Mouse (Mus musculus) frontal cortex, adult 2 months (tissue): ENCODE results near the gene Gabrd. TPM values are rescaled to one million over a fixed set of nuclear protein-coding genes. Genes with fewer than 3 reads are reported as not detected.

ENCODE experiments used
- DNase-seq, 2 experiments: peaks; one replicate each; pipeline ENCODE4 v3.0.0; 2022; ENCODE audit warnings: low spot score in 1 of 2; ENCODE audit errors: extremely low spot score in 1 of 2
- polyA plus RNA-seq: library from polyadenylated mRNA; depleted of rRNA; stranded (reverse); fragments of >200 nt; gene quantifications from 2 replicates; pipeline ENCODE4 v1.2.3, GENCODE M21; 2012

Gene Gabrd
- polyA plus RNA-seq, 1 experiment: 88.9 TPM

GRCm38 (mm10) chr4:155387166-155387565, 10.7 kb downstream of the Gabrd start:
- DNase-seq: no peak

DNA sequence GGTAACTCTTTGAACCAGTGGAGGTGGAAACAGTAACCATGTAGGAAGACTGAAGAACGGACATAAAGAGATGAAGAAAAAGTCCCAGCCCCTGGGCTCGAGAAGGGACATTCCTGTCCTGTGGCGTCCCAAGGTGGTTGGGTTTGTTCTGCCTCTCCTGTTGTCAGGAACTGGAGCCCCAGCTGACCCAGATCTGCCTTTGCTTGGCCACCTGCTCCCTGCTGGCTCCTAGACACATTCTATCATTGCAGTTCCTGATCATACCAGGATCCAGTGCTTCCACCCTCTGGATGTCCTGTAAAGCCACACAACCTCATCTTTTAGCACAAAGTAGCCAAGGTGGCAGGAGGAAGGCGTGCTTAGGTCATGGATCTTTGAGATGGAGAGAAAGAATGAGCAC, 14.6 kb downstream of the Gabrd start:
- no peak for DNase-seq

DNA sequence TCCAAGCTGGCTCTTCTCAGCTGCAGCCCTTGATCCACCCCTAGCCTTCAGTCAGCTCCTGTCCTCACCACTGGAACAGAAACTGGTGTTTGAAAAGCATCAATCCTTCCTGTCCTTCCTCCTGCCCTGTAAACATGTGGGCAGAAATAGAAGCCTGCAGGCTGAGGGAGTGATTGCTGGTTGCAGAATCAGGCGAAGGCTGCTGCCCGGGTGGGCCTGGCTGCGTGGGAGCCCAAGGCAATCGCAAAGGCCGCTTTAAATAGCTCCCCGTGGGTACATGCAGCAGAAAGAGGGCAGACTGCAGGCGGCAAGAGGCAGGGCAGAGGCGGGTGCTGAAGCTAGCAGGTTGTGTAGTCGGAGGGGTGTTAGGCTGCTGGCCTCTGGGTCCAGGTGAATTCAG, 15.2 kb downstream of the Gabrd start:
- DNase-seq: peak; percentile 67 to 80

- no peak for DNase-seq
These were observed 15.9 kb downstream of the Gabrd start for GRCm38 (mm10) chr4:155381974-155382373.

GRCm38 (mm10) chr4:155371797-155372735, 25.8 kb downstream of the Gabrd start:
- DNase-seq: no peak

GRCm38 (mm10) chr4:155370737-155371715, 26.9 kb downstream of the Gabrd start:
- no peak for DNase-seq

GRCm38 (mm10) chr4:155368684-155369083, 29.2 kb downstream of the Gabrd start:
- DNase-seq: peak; percentile 40 to 92

DNA sequence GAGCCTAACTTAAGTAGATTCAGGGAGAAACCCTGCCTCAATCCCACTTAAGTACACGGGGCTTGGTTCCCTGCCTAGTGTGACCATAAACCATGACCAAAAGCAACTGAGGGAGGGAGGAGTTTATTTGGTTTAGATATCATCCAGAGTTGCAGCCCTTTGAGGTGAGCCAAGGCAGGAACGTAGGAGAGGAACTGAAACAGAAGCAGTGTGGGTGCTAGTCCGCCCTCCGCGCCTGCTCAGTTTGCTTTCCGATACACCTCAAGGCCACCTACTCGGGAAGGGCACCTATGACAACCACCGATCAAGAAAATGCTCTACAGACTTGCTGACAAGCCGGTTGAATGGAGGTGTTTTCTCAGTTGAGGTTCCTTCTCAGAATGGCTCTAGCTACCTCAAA, 30.2 kb downstream of the Gabrd start:
- no peak for DNase-seq

- DNase-seq: no peak
These were observed 31.1 kb downstream of the Gabrd start for GRCm38 (mm10) chr4:155366784-155367183.

DNA sequence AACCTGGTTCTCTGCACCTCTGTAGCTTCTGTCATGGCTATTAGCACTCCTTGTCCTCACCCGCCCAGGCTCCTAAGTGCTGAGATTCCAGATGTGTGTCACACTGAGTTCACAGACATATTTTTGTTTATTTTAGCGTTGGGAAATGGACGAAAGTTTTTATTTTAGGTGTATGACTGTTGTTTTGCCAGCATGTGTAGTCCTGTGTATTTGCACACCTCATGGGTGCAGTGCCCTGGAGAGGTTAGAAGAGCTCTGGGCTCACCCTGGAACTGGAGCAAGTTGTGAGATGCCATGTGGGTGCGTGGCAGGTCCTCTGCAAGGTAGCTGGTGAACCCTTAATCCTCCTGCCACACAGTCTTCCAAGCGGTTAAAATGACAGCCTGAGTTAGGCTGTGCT, 35.5 kb downstream of the Gabrd start:
- no peak for DNase-seq

DNA sequence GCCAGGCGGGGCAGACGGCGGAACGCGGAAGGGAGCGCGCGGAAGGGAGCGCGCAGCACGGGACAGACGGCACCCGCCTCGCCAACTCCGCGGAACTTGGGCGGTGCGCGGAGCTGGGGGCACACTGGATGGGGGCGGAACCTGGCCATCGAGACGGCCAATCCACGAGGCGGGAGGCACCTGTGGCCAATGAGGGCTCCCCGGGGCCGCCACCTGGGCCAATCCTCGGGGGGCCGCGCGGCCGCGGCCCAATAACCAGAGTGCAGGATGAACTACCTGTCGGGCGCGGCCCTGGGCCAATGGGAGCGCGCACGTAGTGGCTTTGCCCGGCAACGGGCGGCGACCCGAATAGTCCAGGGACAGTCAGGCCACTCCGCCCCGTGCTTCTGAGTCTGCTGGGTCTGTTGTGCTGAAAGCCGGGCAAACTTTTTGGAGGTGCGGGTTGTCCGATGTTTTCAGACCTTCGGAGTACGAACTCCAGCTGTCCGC, 36.6 kb downstream of the Gabrd start, which contains the start of gene Prkcz:
Prkcz (minus strand) TSS at position 59 of the 489 bp plus-strand sequence.
- peak in 1 of 2 experiments; percentile 60 for DNase-seq

DNA sequence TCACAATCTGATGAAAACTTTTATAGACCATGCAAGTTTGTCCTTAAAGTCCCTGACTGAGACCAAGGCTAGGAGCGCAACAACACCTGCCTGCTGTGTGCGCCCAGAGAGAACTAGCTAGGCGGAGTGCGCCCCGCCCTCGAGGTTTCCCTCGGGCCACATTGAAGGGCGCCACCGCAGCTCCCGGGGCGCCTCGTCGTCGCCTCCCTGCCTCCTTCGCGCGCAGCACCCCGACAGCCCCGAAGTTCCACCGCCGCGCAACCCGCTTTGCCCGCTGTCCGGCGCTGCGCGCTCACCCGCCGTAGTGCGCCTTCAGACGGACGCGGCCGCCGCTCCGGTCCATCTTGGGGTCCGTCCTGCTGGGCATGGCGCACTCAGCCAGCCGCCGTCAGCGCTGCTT, 37.1 kb downstream of the Gabrd start:
- no peak for DNase-seq

GRCm38 (mm10) chr4:155359560-155360464, 38.1 kb downstream of the Gabrd start:
- DNase-seq: no peak

GRCm38 (mm10) chr4:155357601-155358000, 40.3 kb downstream of the Gabrd start:
- DNase-seq: no peak

- no peak for DNase-seq
These were observed 41.6 kb downstream of the Gabrd start for GRCm38 (mm10) chr4:155356354-155356753.

GRCm38 (mm10) chr4:155354546-155354945, 43.4 kb downstream of the Gabrd start:
- DNase-seq: no peak

- DNase-seq: no peak
These were observed 43.9 kb downstream of the Gabrd start for GRCm38 (mm10) chr4:155354035-155354434.

- DNase-seq: no peak
These were observed 45.3 kb downstream of the Gabrd start for GRCm38 (mm10) chr4:155352581-155352980.

DNA sequence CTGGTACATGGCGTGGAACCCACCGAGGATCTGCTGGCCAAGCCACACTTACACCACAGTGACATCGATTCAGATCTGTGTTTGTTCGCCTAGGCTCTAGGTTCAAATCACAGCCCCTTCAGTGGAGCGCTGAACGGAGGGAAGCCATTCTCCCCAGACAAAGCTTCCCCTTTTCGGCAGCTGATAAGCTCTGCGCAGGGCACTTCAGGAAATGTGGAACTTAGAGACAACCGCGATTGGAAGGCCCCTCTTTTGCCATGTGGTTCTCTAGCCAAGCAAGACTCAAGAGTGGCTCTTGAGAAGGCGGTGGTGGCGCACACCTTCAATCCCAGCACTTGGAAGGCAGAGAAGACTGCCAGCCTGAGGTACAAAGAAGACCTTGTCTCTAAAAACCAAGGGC, 51.6 kb downstream of the Gabrd start:
- no peak for DNase-seq

DNA sequence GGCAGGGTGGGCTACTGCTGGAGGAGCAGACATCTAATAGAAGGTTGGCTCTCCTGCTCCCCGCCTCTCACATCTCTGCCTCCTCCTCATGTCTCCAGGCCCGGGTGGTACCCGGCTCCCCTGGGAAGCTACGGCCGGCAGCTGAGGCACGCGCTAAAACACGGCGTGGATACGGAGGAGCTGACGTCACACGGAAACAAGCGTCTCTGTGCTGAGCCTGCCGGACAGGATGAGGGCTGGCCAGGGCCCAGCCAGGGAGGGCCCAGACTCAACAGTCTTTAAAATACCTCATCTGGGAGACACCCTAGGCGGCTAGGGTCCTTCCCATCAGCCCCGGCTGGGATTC, 52.3 kb downstream of the Gabrd start:
- peak; percentile 74 to 89 for DNase-seq
